8 mouse cellular contexts compared by ENCODE assay signal in genomic region chr2:30077502-30078348, GRCm38 (mm10). TPM values are rescaled to one million over a fixed set of nuclear protein-coding genes. Genes with fewer than 3 reads are reported as not detected.
DNase-seq lines count a peak whose midpoint lies in the region; ATAC-seq and TF ChIP-seq lines count a peak whose summit lies in the region.

Pkn3 (plus strand) TSS chr2:30077684.

- TF ChIP-seq POLR2A in bone marrow macrophage, adult 2 months (IDR thresholded peaks at IDR 0.05; ENCODE audit: borderline replicate concordance, low read depth, low read length): no peak

- H3K27me3 ChIP-seq in embryonic facial prominence, embryonic 15.5 days: no peaks in the 10 kb centered on the region
- no peaks in the 10 kb centered on the region for H3K27me3 ChIP-seq in heart, embryonic 10.5 days (ENCODE audit: insufficient read depth, poor library complexity, severe bottlenecking)
- no peaks in the 10 kb centered on the region for H3K27me3 ChIP-seq in kidney, embryonic 14.5 days (ENCODE audit: control insufficient read depth, insufficient read depth, low read length)
- no peaks in the 10 kb centered on the region for H3K27me3 ChIP-seq in liver, embryonic 13.5 days
- H3K27me3 ChIP-seq in splenic B cell, adult 2 months (ENCODE audit: control insufficient read depth, insufficient read depth, low read length, poor library complexity, severe bottlenecking): no peaks in the 10 kb centered on the region

- H3K4me1 ChIP-seq in bone marrow macrophage, adult 2 months (ENCODE audit: control insufficient read depth, insufficient read depth, low read length): 0 out of 2 replicates have a peak, but pooled peaks cover 3% of the 10 kb centered on the region
- H3K4me1 ChIP-seq in embryonic facial prominence, embryonic 15.5 days: peaks cover 15% of the 10 kb centered on the region
- H3K4me1 ChIP-seq in heart, embryonic 10.5 days: peaks cover 31% of the 10 kb centered on the region
- H3K4me1 ChIP-seq in kidney, embryonic 14.5 days (ENCODE audit: control insufficient read depth, insufficient read depth, low read length): peaks cover 4% of the 10 kb centered on the region; the same call in 1 of the 2 replicates
- peaks cover 31% of the 10 kb centered on the region for H3K4me1 ChIP-seq in liver, embryonic 13.5 days (replicated peaks)

- peak within 1 kb of the TSS; percentile 64 for H3K4me3 ChIP-seq in bone marrow macrophage, adult 2 months (ENCODE audit: insufficient read depth, low read length)
- peak within 1 kb of the TSS; percentile 67 for H3K4me3 ChIP-seq in embryonic facial prominence, embryonic 15.5 days (replicated peaks)
- H3K4me3 ChIP-seq in heart, embryonic 10.5 days: peak within 1 kb of the TSS; percentile 71
- peak within 1 kb of the TSS; percentile 64 for H3K4me3 ChIP-seq in kidney, embryonic 14.5 days (ENCODE audit: low read length)
- H3K4me3 ChIP-seq in liver, embryonic 13.5 days (replicated peaks): peak within 1 kb of the TSS; percentile 71

- peak within 1 kb of the TSS; percentile 96 for H3K4me2 ChIP-seq in embryonic facial prominence, embryonic 15.5 days (replicated peaks)
- peak within 1 kb of the TSS; percentile 93 for H3K4me2 ChIP-seq in kidney, embryonic 14.5 days (replicated peaks; ENCODE audit: low read depth, low read length)
- peak within 1 kb of the TSS; percentile 99 for H3K4me2 ChIP-seq in liver, embryonic 13.5 days

- peak; percentile 92 for TF ChIP-seq CTCF in bone marrow macrophage, adult 2 months (IDR thresholded peaks at IDR 0.05; ENCODE audit: low read depth, low read length)

- peaks cover 8% of the 10 kb centered on the region; the same call in 1 of the 2 replicates for H3K36me3 ChIP-seq in embryonic facial prominence, embryonic 15.5 days
- H3K36me3 ChIP-seq in heart, embryonic 10.5 days: peaks cover 29% of the 10 kb centered on the region
- peaks cover 12% of the 10 kb centered on the region; the same call in 1 of the 2 replicates for H3K36me3 ChIP-seq in kidney, embryonic 14.5 days (ENCODE audit: control insufficient read depth, insufficient read depth, low read length)
- H3K36me3 ChIP-seq in liver, embryonic 13.5 days: peaks cover 11% of the 10 kb centered on the region
- H3K36me3 ChIP-seq in splenic B cell, adult 2 months (ENCODE audit: control insufficient read depth, insufficient read depth, low read length, poor library complexity, severe bottlenecking): no peaks in the 10 kb centered on the region

- peak; percentile 86 for DNase-seq in CD4-positive helper T cell, adult 2 months (ENCODE audit: low read depth, low spot score)
- peak; percentile 92 for DNase-seq in heart, embryonic 10.5 days (ENCODE audit: low spot score)
- DNase-seq in liver, embryonic 13.5 days: peak; percentile 70
- DNase-seq in naive thymus-derived CD4-positive, alpha-beta T cell, adult 2 months (ENCODE audit: low read depth): peak; percentile 89
- DNase-seq in splenic B cell, adult 2 months (ENCODE audit: low read depth, low spot score): peak; percentile 86

- peak within 1 kb of the TSS; percentile 40; the same call in 1 of the 2 replicates for H3K9ac ChIP-seq in embryonic facial prominence, embryonic 15.5 days
- peak within 1 kb of the TSS; percentile 70 for H3K9ac ChIP-seq in kidney, embryonic 14.5 days (ENCODE audit: low read depth, low read length)
- peak within 1 kb of the TSS; percentile 79 for H3K9ac ChIP-seq in liver, embryonic 13.5 days

- H3K27ac ChIP-seq in bone marrow macrophage, adult 2 months (ENCODE audit: insufficient read depth, low read depth, low read length): peak within 1 kb of the TSS; percentile 48
- H3K27ac ChIP-seq in embryonic facial prominence, embryonic 15.5 days (replicated peaks): peak within 1 kb of the TSS; percentile 91
- peak within 1 kb of the TSS; percentile 90 for H3K27ac ChIP-seq in heart, embryonic 10.5 days
- H3K27ac ChIP-seq in kidney, embryonic 14.5 days (ENCODE audit: low read depth, low read length): peak within 1 kb of the TSS; percentile 88
- peak within 1 kb of the TSS; percentile 80 for H3K27ac ChIP-seq in liver, embryonic 13.5 days

- peak; percentile 81 for ATAC-seq in embryonic facial prominence, embryonic 15.5 days (ENCODE audit: insufficient number of reproducible peaks, low FRiP score, low TSS enrichment, low read depth)
- peak; percentile 86 for ATAC-seq in kidney, embryonic 14.5 days (ENCODE audit: low FRiP score, low TSS enrichment)
- ATAC-seq in liver, embryonic 13.5 days (ENCODE audit: low read depth): peak; percentile 65

- WGBS in embryonic facial prominence, embryonic 15.5 days: under 1% methylated on average over 53 of the region's 53 CpGs
- WGBS in heart, embryonic 10.5 days: 1% methylated on average over 53 of the region's 53 CpGs
- under 1% methylated on average over 53 of the region's 53 CpGs for WGBS in kidney, embryonic 14.5 days
- WGBS in liver, embryonic 13.5 days (ENCODE audit: insufficient replicate concordance): under 1% methylated on average over 53 of the region's 53 CpGs

- H3K9me3 ChIP-seq in embryonic facial prominence, embryonic 15.5 days (replicated peaks): no peaks in the 10 kb centered on the region
- H3K9me3 ChIP-seq in heart, embryonic 10.5 days: no peaks in the 10 kb centered on the region
- H3K9me3 ChIP-seq in kidney, embryonic 14.5 days (ENCODE audit: control insufficient read depth, low read length): no peaks in the 10 kb centered on the region
- H3K9me3 ChIP-seq in liver, embryonic 13.5 days (replicated peaks): no peaks in the 10 kb centered on the region

RNA-seq across cellular contexts. Expression of gene Pkn3, which starts in this region (rescaled TPM):
- 6.6 and 7.2 TPM in 2 replicates for polyA plus RNA-seq in bone marrow macrophage, adult 2 months (2012; ENCODE audit: insufficient read depth, insufficient read length, missing spikeins)
- polyA plus RNA-seq in embryonic facial prominence, embryonic 15.5 days (2015; fragmentation: Nextera tagmentation; extraction: Ambion mirVana): 8.2 and 9.5 TPM in 2 replicates
- 13.8 and 17.7 TPM in 2 replicates for polyA plus RNA-seq in heart, embryonic 10.5 days (2016; fragmentation: Nextera tagmentation; extraction: Ambion mirVana)
- 7.8 and 9.1 TPM in 2 replicates for polyA plus RNA-seq in kidney, embryonic 14.5 days (2014; fragmentation: Nextera tagmentation; extraction: Ambion mirVana)
- polyA plus RNA-seq in liver, embryonic 13.5 days (2015; fragmentation: Nextera tagmentation; extraction: Ambion mirVana): 3.1 and 3.2 TPM in 2 replicates

Comparison
In these comparisons a context has a peak if more than half of its experiments do, and no peak if none do; other contexts are left out.
1. Peak in every context shown above with its lines: DNase-seq, ATAC-seq, H3K4me3 ChIP-seq and H3K27ac ChIP-seq.